Mouse (Mus musculus) activated CD4-positive, CD25-positive, alpha-beta regulatory T cell, adult 4 months (primary cell): Measurements from ENCODE around the gene Ank2. TPM values are rescaled to one million over a fixed set of nuclear protein-coding genes. Genes with fewer than 3 reads are reported as not detected.

Source experiments
- polyA plus RNA-seq, 2 experiments: library from polyadenylated mRNA; unstranded; fragments of 100-300 nt; shearing (Covaris generic); gene quantifications; one replicate each; pipeline ENCODE4 v1.2.1; 2017

Ank2 gene
- polyA plus RNA-seq, 2 experiments from 2014 or later = 0.50 TPM; not detected in 1

Other genes starting within 250 kb of the Ank2 start
- gene Larp7, start 54.0 kb upstream of the Ank2 start, polyA plus RNA-seq = 10 to 100 TPM; 63.3 to 82.0 TPM
- gene Zgrf1, start 54.1 kb upstream of the Ank2 start, polyA plus RNA-seq = 1 to 10 TPM; 3.8 to 4.8 TPM
- not detected for gene Neurog2, start 133.8 kb upstream of the Ank2 start, polyA plus RNA-seq